Mouse (Mus musculus) hindbrain, embryonic 16.5 days (tissue): ENCODE measurements around the gene Ly6g6f. TPM values are rescaled to one million over a fixed set of nuclear protein-coding genes. Genes with fewer than 3 reads are reported as not detected.

Experiments
- ATAC-seq: fragments of 200-750 bp; cut with Nextera tagmentation; 2 replicates; pipeline ENCODE4 v1.8.0; 2017; ENCODE audit warnings: moderate TSS enrichment, moderate library complexity
- H3K27ac ChIP-seq: fragments of 300-500 bp; sonication (generic); 2 replicates; pipeline ENCODE4 v1.5.1; 2014; ENCODE audit warnings: low read depth, mild to moderate bottlenecking, control low read depth, low read length, moderate library complexity
- H3K27me3 ChIP-seq: fragments of 300-500 bp; sonication (generic); replicated peaks from 2 replicates; pipeline ENCODE4 v1.6.1; 2014; ENCODE audit warnings: low read length; ENCODE audit not compliant: control insufficient read depth, insufficient read depth
- H3K36me3 ChIP-seq: fragments of 300-500 bp; sonication (generic); 2 replicates; pipeline ENCODE4 v1.6.1; 2014; ENCODE audit warnings: mild to moderate bottlenecking, low read length, moderate library complexity, mixed read lengths; ENCODE audit not compliant: control insufficient read depth, insufficient read depth
- H3K4me1 ChIP-seq: fragments of 300-500 bp; sonication (generic); 2 replicates; pipeline ENCODE4 v1.6.1; 2014; ENCODE audit warnings: low read depth, low read length; ENCODE audit not compliant: control insufficient read depth, insufficient read depth
- H3K4me2 ChIP-seq: fragments of 300-500 bp; sonication (generic); 2 replicates; pipeline ENCODE4 v1.6.1; 2014; ENCODE audit warnings: mild to moderate bottlenecking, low read length, control low read depth, moderate library complexity
- H3K4me3 ChIP-seq: fragments of 300-500 bp; sonication (generic); 2 replicates; pipeline ENCODE4 v1.5.1; 2014; ENCODE audit warnings: mild to moderate bottlenecking, low read length, control low read depth, moderate library complexity
- H3K9ac ChIP-seq: fragments of 300-500 bp; sonication (generic); 2 replicates; pipeline ENCODE4 v1.6.1; 2014; ENCODE audit warnings: low read depth, mild to moderate bottlenecking, control low read depth, low read length, moderate library complexity
- H3K9me3 ChIP-seq: fragments of 300-500 bp; sonication (generic); 2 replicates; pipeline ENCODE4 v1.6.1; 2014; ENCODE audit warnings: mild to moderate bottlenecking, low read length, moderate library complexity; ENCODE audit not compliant: control insufficient read depth
- WGBS: fragments of 180-500 bp; shearing (Covaris S2); extraction: QIAGEN DNeasy Blood & Tissue Kit; methylation state at CpG from one replicate; pipeline ENCODE4 v1.1.7; 2014; 5-methylcytosine and 5-hydroxymethylcytosine counted together
- polyA plus RNA-seq: library from polyadenylated mRNA; unstranded; fragments of >200 nt; fragmentation: Nextera tagmentation; extraction: Ambion mirVana; gene quantifications from 2 replicates; pipeline ENCODE4 v1.2.1, GENCODE M21; 2015

Ly6g6f gene
- polyA plus RNA-seq, 1 experiment from 2014 or later, result not detected

DNA sequence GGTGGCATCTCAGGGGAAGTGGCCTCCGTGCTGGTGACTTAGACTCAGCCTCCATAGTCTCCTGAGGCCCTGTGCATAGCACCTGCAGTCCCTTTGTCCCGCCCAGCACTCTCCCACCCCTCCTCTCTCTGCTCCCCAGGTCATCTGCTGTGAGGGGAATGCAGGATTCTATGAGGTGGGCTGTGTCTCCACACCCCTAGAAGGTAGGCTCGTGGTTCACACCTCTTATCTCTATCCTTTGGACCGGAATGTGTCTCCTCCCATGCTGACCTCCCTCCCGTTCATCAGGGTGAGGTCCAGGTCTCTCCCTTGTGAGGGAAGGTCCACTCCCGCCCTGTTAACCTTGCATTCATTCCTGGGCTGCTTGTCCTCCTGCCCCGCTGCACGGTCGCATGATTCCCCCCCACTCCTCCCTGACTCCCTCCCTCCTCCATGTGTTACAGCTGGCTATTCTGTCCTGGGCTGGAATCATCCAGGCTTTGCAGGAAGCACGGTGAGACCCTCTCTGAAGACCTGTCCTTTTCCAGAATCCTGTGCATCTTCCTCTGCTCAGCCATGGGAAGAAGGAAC is 14.9 kb upstream of the Ly6g6f start:
- 0 out of 2 replicates have a peak, but pooled peaks have one; percentile 18 for ATAC-seq
- H3K4me2 ChIP-seq, result no peak overlapping the region
- H3K9me3 ChIP-seq, result no peaks in the 10 kb centered on the region
- no peaks in the 10 kb centered on the region for H3K27me3 ChIP-seq
- no peak overlapping the region for H3K4me3 ChIP-seq
- H3K27ac ChIP-seq, result no peak overlapping the region
- 74% methylated on average over 10 of the region's 10 CpGs for WGBS
- H3K4me1 ChIP-seq, result no peaks in the 10 kb centered on the region
- peaks cover 50% of the 10 kb centered on the region for H3K36me3 ChIP-seq
- no peak overlapping the region for H3K9ac ChIP-seq

GRCm38 (mm10) chr17:35097164-35097655 is 11.8 kb upstream of the Ly6g6f start:
- Histone ChIP-seq H3K4me2 (no peak overlapping the region), H3K27me3 (no peaks in the 10 kb centered on the region), H3K4me1 (no peaks in the 10 kb centered on the region), H3K4me3 (no peak overlapping the region), H3K9me3 (no peaks in the 10 kb centered on the region), H3K9ac (no peak overlapping the region), H3K27ac (no peak overlapping the region), H3K36me3 (peaks cover 55% of the 10 kb centered on the region)
- no peak for ATAC-seq
- WGBS, result 76% methylated on average over 12 of the region's 12 CpGs

- WGBS, result 86% methylated on average over 11 of the region's 12 CpGs
- Histone ChIP-seq H3K27me3 (no peaks in the 10 kb centered on the region), H3K4me1 (no peaks in the 10 kb centered on the region), H3K4me3 (no peak overlapping the region), H3K27ac (no peak overlapping the region), H3K4me2 (no peak overlapping the region), H3K9me3 (no peaks in the 10 kb centered on the region), H3K9ac (no peak overlapping the region), H3K36me3 (peaks cover 52% of the 10 kb centered on the region)
- no peak for ATAC-seq
Observed at GRCm38 (mm10) chr17:35096597-35096996, 11.2 kb upstream of the Ly6g6f start.

- no peak overlapping the region for H3K27ac ChIP-seq
- H3K9ac ChIP-seq, result no peak overlapping the region
Observed at GRCm38 (mm10) chr17:35094475-35095365, 9.3 kb upstream of the Ly6g6f start.

DNA sequence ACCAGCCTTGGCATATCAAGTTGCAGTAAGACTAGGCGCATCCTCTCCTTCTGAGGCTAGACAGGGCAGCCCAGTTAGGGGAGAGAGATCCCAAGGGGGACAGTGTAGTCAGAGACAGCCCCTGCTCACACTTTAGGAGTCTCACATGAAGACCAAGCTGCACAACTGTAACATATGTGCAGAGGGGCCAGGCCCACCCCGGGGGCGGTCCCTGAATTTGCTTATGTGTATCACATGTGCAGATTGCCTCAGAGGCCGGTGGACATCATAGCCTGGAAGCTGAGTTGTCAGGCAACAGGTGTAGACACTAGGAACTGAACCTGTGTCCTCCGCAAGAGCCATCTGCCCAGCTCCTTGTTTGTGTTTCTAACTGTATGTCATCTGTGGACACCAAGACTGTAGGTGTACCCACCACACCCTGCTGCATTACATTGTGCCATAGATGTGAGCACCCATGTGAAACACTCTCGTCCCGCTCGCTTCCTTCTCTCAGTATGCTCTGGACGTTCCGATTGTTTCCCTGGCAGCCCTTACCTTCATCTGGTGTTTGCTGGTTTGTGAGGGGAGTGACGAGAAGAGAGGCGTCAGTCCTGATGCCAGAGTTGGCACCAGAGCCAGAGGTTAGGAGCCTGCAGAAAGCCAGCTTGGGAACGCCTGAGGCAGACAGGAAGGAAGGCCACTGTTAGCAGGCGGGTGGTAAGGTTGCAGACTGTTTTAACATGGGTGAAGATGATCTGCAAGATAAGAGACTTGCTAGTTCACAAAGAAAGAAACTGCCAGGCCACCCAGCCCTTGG is 7.2 kb upstream of the Ly6g6f start:
- Histone ChIP-seq H3K4me1 (peaks cover 8% of the 10 kb centered on the region), H3K4me2 (no peak overlapping the region), H3K9ac (no peak overlapping the region), H3K36me3 (peaks cover 30% of the 10 kb centered on the region), H3K9me3 (no peaks in the 10 kb centered on the region), H3K4me3 (no peak overlapping the region), H3K27me3 (no peaks in the 10 kb centered on the region), H3K27ac (no peak overlapping the region)
- no peak for ATAC-seq
- WGBS, result 89% methylated on average over 14 of the region's 14 CpGs

More at GRCm38 (mm10) chr17:35094475-35095365, 9.3 kb upstream of the Ly6g6f start:
- H3K36me3 ChIP-seq, result peaks cover 37% of the 10 kb centered on the region
- no peaks in the 10 kb centered on the region for H3K9me3 ChIP-seq
- no peak overlapping the region for H3K4me2 ChIP-seq
- WGBS, result 94% methylated on average over 15 of the region's 15 CpGs
- H3K27me3 ChIP-seq, result no peaks in the 10 kb centered on the region
- no peak overlapping the region for H3K4me3 ChIP-seq
- peaks cover 8% of the 10 kb centered on the region for H3K4me1 ChIP-seq
- ATAC-seq, result no peak

DNA sequence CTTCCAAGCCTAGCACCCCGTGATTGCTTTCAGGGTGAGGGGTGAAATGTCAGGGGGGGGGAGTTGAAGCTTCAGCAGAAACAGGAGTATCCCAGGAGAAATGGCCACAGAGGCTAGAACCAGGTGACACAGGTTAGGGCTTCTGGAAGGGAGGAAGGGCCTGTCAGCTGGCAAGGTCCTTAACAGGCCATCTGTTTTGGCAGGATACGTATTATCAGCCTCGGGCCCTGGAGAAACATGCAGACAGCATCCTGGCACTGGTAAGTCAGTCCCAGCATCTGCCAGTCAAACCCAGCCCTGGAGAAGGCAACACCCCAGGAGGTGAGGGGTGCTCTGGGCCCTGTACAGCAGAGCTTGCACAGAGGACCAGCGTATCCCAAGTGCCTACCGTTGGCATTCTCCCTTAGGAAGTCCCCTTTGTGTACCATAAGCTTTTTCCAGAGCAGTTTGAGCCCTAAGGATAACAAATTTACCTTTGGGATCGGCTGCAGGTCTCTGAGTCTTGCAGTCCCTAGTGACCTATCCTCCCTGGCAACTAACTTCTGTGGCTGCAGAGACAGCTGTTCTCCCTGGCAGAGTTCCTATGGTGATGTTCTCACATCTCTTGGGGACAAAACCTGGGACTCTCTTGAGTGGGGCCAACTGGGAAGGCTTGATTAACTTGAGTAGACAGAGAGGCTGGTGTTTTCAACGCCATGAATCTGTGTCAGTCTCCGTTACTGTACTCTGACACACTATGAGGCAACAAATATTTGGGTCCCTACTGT is 4.9 kb upstream of the Ly6g6f start:
- peak overlapping the region; percentile 99 for H3K27ac ChIP-seq
- 0 out of 2 replicates have a peak, but pooled peaks have one; percentile 15 for ATAC-seq
- H3K4me3 ChIP-seq, result peak overlapping the region; percentile 68
- H3K27me3 ChIP-seq, result no peaks in the 10 kb centered on the region
- H3K36me3 ChIP-seq, result peaks cover 24% of the 10 kb centered on the region
- peak overlapping the region; percentile 71 for H3K4me2 ChIP-seq
- peak overlapping the region; percentile 95 for H3K9ac ChIP-seq
- H3K9me3 ChIP-seq, result no peaks in the 10 kb centered on the region
- peaks cover 8% of the 10 kb centered on the region for H3K4me1 ChIP-seq
- WGBS, result 36% methylated on average over 8 of the region's 8 CpGs

GRCm38 (mm10) chr17:35088825-35089644 is 3.6 kb upstream of the Ly6g6f start, which contains the start of gene Abhd16a:
TSS of gene Abhd16a (plus strand) at chr17:35089263.
- Histone ChIP-seq H3K4me2 (peak within 1 kb of the TSS; percentile 71), H3K27me3 (0 out of 2 replicates have a peak, but pooled peaks cover 2% of the 10 kb centered on the region), H3K36me3 (peaks cover 14% of the 10 kb centered on the region), H3K9me3 (no peaks in the 10 kb centered on the region), H3K27ac (peak within 1 kb of the TSS; percentile 99), H3K4me3 (peak within 1 kb of the TSS; percentile 68), H3K4me1 (peaks cover 8% of the 10 kb centered on the region), H3K9ac (peak within 1 kb of the TSS; percentile 95)
- peak; percentile 98 for ATAC-seq
- 5% methylated on average over 38 of the region's 67 CpGs for WGBS

- peaks cover 8% of the 10 kb centered on the region for H3K4me1 ChIP-seq
- peaks cover 13% of the 10 kb centered on the region for H3K36me3 ChIP-seq
- no peak overlapping the region for H3K27ac ChIP-seq
- no peak overlapping the region for H3K4me2 ChIP-seq
- H3K27me3 ChIP-seq, result 0 out of 2 replicates have a peak, but pooled peaks cover 2% of the 10 kb centered on the region
- no peaks in the 10 kb centered on the region for H3K9me3 ChIP-seq
- 54% methylated on average over 2 of the region's 2 CpGs for WGBS
- no peak overlapping the region for H3K9ac ChIP-seq
- H3K4me3 ChIP-seq, result no peak overlapping the region
- ATAC-seq, result no peak
Observed at GRCm38 (mm10) chr17:35088151-35088550, 2.7 kb upstream of the Ly6g6f start.
